Mouse (Mus musculus): Measurements from ENCODE around the gene Rhox2g. TPM values are rescaled to one million over a fixed set of nuclear protein-coding genes. Genes with fewer than 3 reads are reported as not detected.

Gene Rhox2g
- polyA plus RNA-seq (2017; shearing (Covaris generic)) = not detected

DNA sequence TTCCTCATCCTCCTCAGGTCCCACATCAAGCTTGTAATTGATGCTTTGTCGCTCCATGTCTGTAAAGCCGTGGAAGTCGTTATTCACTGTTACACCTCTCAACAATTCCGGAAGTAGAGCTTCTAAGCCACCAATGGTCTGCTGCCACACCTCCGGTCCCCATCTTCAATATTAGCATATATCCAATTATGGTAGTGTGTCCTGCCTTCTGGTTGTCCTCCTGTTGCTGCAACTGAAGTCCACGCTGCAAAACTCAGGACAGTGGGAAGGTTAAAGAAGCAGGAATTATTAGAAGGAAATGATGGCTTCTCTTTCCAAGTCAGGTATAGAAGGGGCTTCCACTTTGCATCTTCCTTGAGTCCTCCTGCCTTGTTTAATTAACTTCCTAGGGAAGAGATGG is at the start of gene Rhox2g:
TSS of gene Rhox2g (minus strand) at position 101 of the 400 bp plus-strand sequence.

DNA sequence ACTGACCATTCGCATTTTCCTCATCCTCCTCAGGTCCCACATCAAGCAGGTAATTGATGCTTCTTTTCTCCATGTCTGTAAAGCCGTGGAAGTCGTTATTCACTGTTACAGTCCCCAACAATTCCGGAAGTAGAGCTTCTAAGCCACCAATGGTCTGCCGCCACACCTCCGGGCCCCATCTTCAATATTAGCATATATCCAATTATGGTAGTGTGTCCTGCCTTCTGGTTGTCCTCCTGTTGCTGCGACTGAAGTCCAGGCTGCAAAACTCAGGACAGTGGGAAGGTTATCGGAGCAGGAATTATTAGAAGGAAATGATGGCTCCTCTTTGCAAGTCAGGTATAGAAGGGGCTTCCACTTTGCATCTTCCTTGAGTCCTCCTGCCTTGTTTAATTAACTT is 29.9 kb upstream of the Rhox2g start, which contains the start of gene Rhox2h:
TSS of gene Rhox2h (minus strand) at position 101 of the 400 bp plus-strand sequence.

DNA sequence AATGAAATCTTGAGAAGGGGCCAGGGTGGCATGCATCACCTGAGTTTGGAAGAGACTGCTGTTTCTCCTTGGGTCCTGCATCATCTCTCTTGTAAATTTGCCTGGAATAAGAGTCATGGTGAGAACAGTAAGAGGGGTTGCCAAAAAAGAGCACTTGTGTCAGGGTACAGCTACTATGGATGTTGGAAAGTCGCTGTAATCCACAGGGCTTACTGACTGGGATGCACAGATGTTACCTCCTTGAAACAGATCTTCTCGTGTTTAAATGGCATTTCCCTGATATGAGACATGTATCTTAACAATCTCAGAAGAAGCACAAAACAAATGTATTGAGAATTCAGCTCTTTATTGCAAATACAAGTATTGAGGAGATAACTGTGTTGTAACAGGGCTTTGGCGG is 25.4 kb upstream of the Rhox2g start, which contains the start of gene Rhox3h:
TSS of gene Rhox3h (minus strand) at position 101 of the 400 bp plus-strand sequence.

DNA sequence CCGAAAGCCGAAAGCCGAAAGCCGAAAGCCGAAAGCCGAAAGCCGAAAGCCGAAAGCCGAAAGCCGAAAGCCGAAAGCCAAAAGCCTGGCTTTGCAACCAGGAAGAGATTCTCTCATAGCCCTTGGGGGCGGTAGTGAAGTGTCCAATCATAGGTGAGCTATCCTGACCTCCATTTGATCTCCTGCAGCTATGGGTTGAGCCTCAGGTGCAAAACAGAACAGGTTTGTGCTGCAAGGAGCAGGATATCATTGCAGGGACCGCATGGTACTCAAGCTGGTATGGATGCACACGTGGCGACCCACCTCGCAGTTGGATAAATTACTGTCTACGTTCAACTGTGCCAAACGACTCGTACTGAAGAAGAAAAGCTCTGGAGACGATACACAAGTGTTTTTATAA is 8.0 kb upstream of the Rhox2g start, which contains the start of gene Rhox4g:
TSS of gene Rhox4g (minus strand) at position 101 of the 400 bp plus-strand sequence.

DNA sequence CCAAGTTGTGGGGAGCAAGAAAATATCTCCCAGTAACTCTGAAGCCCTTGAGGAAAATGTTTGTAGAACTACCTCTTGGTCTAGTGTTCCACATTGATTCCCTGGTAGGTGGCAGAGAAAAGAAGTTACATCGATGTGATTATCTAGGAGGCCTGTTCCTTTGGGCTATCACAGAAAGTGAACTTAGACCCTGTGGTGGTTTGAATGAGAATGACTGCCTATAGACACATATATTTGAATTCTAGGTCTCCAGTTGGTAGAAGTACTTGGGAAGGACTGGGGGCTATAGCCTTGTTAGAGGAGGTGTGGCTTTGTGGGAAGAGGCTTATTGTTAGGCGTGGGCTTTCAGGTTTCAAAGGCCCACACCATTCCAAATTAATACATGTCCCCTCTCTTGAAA is 14.8 kb downstream of the Rhox2g start, which contains the start of gene Rhox3g:
TSS of gene Rhox3g (minus strand) at position 101 of the 400 bp plus-strand sequence.

DNA sequence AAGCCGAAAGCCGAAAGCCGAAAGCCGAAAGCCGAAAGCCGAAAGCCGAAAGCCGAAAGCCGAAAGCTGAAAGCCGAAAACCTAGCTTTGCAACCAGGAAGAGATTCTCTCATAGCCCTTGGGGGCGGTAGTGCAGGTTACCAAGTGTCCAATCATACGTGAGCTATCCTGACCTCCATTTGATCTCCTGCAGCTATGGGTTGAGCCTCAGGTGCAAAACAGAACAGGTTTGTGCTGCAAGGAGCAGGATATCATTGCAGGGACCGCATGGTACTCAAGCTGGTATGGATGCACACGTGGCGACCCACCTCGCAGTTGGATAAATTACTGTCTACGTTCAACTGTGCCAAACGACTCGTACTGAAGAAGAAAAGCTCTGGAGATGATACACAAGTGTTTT is 35.7 kb downstream of the Rhox2g start, which contains the start of gene Rhox4f:
TSS of gene Rhox4f (minus strand) at position 101 of the 400 bp plus-strand sequence.

Other genes with a start within 250 kb of the Rhox2g start
- not detected for gene Rhox2b, start 231.4 kb downstream of the Rhox2g start, polyA plus RNA-seq (2017; shearing (Covaris generic))
- gene Rhox4b, start 211.0 kb downstream of the Rhox2g start, polyA plus RNA-seq (2017; shearing (Covaris generic)) = not detected
- not detected for gene Rhox2c, start 189.8 kb downstream of the Rhox2g start, polyA plus RNA-seq (2017; shearing (Covaris generic))
- gene Rhox3c, start 184.9 kb downstream of the Rhox2g start, polyA plus RNA-seq (2017; shearing (Covaris generic)) = not detected
- not detected for gene Rhox4c, start 163.1 kb downstream of the Rhox2g start, polyA plus RNA-seq (2017; shearing (Covaris generic))
- gene Rhox2d, start 150.0 kb downstream of the Rhox2g start, polyA plus RNA-seq (2017; shearing (Covaris generic)) = not detected
- 0.17 TPM for gene Rhox4d, start 129.1 kb downstream of the Rhox2g start, polyA plus RNA-seq (2017; shearing (Covaris generic))
- gene Rhox2e, start 113.0 kb downstream of the Rhox2g start, polyA plus RNA-seq (2017; shearing (Covaris generic)) = not detected
- gene Rhox3e, start 101.5 kb downstream of the Rhox2g start, polyA plus RNA-seq (2017; shearing (Covaris generic)) = not detected
- not detected for gene Rhox4e, start 86.1 kb downstream of the Rhox2g start, polyA plus RNA-seq (2017; shearing (Covaris generic))
- gene Rhox2f, start 72.1 kb downstream of the Rhox2g start, polyA plus RNA-seq (2017; shearing (Covaris generic)) = not detected
- not detected for gene Rhox3f, start 62.5 kb downstream of the Rhox2g start, polyA plus RNA-seq (2017; shearing (Covaris generic))
- not detected for gene Rhox4f, start 35.8 kb downstream of the Rhox2g start, polyA plus RNA-seq (2017; shearing (Covaris generic))
- gene Rhox3g, start 14.9 kb downstream of the Rhox2g start, polyA plus RNA-seq (2017; shearing (Covaris generic)) = not detected
- not detected for gene Rhox4g, start 7.9 kb upstream of the Rhox2g start, polyA plus RNA-seq (2017; shearing (Covaris generic))
- gene Rhox3h, start 25.3 kb upstream of the Rhox2g start, polyA plus RNA-seq (2017; shearing (Covaris generic)) = not detected
- gene Rhox2h, start 29.8 kb upstream of the Rhox2g start, polyA plus RNA-seq (2017; shearing (Covaris generic)) = not detected
- not detected for gene Rhox5, start 161.4 kb upstream of the Rhox2g start, polyA plus RNA-seq (2017; shearing (Covaris generic))
- gene Rhox6, start 183.4 kb upstream of the Rhox2g start, polyA plus RNA-seq (2017; shearing (Covaris generic)) = not detected
- not detected for gene Rhox7a, start 188.2 kb upstream of the Rhox2g start, polyA plus RNA-seq (2017; shearing (Covaris generic))
- gene Rhox8, start 235.5 kb upstream of the Rhox2g start, polyA plus RNA-seq (2017; shearing (Covaris generic)) = not detected

Data from CD4-positive, CD25-positive, alpha-beta regulatory T cell, adult 9 weeks (primary cell).